Mouse (Mus musculus) telencephalon, adult 2 months (tissue): ENCODE results near the gene Emc3.

Source experiments
- DNase-seq: peaks from one replicate; pipeline ENCODE4 v3.0.0-alpha.2; 2011; ENCODE audit warnings: low read depth, low spot score

Emc3 gene

DNA sequence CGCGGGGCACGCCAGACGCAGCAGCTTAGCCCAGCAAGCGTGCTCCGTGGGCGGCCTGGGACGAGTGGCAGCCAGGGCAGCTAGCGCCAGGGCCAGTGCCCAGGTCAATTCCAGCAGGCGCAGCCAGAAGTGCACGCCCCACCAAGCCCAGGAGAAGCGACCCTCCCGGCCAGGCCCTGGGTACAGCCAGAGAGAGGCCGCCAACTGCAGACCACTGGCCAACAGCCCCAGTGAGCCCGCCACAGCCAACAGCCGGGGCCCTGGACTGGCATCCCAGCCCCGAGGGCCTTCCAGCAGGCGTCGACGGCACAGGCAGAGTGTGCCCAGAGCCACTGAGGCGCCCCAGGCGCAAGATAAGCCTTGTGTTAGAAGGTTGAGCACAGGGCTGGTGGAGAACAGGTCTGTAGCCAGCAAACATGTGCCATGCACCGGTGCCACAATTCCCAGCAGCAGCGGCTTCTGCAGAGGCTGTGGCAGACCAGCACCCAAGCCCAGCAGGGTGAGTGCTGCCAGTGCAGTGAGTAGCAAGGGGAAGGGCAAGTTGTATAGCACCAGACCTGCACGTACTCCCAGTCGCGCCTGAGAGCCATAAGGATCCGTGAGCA, 36.3 kb downstream of the Emc3 start:
- DNase-seq = no peak

DNA sequence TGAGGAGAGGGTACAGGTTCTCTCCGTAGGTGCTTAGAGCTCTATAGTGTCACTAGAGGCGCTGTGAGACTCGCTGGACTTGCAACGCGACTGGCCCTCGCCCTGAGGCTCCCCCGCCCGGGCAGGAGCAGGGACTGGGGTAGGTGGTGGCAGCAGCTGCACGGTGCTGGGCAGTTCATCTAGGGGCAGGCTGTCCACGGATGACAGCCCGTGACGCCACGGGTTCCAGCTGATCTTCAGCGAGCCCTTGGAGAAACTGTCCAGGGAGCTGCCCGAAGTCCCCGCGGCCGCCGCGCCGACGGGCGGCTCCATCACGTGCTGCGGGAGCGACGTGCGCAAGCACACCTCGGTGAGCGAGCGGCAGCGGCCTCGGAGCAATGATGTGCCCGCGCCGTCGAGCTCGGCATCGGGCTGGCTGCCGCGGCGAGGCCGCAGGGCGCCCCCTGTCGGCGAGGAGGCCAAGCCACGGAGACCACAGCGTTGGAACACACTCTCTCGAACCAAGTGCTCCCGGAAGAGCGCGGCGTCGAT, 37.1 kb downstream of the Emc3 start:
- DNase-seq = no peak

DNA sequence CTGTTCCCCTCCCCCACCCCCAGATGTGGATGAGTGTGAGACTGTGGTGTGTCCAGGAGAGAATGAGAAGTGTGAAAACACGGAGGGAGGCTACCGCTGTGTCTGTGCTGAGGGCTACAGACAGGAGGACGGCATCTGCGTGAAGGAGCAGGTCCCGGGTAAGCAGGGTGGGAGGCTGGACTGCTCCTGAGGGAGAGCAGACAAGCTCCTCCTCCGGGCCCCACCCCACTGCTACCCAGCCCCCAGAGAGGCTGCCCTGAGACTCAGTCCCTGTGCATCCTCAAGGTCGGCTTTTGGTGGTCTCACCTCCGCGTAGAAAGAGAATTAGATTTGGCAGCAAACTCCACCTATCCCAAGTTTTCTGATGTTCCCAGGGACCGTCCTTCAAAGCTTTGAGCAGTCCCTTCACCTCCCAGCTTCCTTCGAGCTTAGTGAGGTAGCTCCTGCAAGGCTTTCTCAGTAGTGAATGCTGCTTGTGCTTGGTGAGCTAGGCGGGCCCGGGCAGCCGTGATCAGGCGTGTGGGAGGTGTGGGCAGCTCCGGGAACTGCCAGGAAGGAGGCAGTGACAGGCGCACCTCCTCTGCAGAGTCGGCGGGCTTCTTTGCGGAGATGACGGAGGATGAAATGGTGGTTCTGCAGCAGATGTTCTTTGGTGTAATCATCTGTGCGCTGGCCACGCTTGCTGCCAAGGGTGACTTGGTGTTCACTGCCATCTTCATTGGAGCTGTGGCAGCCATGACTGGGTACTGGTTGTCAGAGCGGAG, 39.2 kb downstream of the Emc3 start:
- no peak for DNase-seq

DNA sequence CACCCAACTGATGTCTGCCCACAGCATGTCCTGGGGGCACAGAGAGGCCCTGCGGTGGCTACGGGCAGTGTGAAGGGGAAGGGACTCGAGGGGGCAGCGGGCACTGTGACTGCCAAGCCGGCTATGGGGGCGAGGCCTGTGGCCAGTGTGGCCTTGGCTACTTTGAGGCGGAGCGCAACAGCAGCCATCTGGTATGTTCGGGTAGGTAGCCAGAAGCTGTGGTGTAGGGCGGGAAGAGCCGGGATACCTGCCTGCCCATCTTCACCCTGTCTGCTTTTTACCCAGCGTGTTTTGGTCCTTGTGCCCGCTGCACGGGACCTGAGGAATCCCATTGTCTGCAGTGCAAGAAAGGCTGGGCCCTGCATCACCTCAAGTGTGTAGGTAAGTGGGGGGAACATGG, 42.0 kb downstream of the Emc3 start:
- no peak for DNase-seq

DNA sequence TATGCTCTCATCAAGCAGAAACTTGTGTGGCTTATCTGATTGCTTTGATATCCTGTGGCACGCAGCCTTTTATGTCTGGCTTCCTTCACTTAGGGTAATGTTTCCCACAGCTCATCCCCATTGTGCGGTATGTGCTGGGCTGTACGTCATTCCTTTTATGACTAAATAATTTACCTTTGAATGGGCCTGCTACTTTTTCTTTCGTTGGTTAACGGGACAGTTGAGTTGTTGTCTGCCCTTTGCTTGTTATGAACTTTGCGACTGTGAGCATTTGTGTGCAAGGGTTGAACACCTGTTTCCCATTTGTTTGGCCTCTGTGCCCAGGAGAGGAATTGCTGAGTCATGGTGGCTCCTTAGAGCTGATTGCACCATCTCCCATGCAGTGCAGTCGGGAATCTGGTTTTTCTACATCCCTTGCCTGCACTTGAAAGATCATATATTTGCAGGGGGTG, 44.3 kb downstream of the Emc3 start:
- no peak for DNase-seq

DNA sequence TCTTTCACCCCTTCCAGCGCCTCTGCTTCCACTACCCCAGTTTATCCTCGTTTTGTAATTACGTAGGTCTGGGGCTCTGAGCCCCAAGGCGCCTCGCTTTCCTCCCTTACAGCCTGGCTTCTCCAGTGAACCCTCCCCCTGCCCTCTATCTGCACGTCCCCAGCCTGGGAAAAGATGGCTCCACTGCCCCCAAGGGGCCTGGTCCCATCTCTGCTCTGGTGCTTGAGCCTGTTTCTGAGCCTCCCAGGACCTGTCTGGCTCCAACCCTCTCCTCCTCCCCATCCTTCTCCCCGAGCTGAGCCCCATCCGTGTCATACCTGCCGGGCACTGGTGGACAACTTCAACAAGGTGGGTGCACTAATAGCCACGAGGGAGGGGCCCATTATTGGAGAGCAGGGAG, 47.7 kb downstream of the Emc3 start:
- DNase-seq = no peak

DNA sequence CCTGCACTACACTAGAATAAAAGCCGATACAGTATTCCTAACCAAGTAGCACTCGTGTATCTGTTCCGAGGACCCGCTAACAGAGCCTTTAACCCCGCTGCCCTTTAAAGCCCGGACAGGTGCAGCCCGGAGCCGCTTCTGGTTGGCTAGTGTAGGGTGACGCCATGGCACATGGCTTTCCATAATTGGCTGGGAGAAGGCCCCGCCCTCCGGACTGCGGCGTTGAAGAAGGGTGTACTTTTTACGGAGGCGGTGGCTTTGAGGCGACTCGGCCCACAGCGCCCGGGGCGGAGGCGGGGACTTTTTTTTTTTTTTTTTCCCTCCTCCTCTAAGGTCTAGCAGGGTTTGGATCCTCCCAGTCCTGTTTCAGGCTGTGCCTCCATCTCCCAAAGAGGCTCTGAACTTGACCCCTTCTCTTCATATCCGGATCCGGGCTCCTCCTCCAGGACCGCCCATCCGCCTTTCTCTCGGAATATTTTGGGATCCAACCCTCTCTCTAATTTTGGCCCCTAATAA, 48.3 kb downstream of the Emc3 start, which contains the start of gene Creld1:
Creld1 (plus strand) TSS at position 198 of the 516 bp plus-strand sequence.
- peak; percentile 97 for DNase-seq

DNA sequence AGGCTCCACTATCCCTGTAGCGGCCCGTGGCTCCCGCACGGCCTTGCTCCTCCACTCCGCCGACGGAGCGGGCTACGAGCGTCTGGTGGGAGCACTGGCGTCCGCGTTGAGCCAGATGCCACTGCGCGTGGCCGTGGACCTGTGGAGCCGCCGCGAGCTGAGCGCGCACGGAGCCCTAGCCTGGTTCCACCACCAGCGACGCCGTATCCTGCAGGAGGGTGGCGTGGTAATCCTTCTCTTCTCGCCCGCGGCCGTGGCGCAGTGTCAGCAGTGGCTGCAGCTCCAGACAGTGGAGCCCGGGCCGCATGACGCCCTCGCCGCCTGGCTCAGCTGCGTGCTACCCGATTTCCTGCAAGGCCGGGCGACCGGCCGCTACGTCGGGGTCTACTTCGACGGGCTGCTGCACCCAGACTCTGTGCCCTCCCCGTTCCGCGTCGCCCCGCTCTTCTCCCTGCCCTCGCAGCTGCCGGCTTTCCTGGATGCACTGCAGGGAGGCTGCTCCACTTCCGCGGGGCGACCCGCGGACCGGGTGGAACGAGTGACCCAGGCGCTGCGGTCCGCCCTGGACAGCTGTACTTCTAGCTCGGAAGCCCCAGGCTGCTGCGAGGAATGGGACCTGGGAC, 48.9 kb downstream of the Emc3 start:
- no peak for DNase-seq

DNA sequence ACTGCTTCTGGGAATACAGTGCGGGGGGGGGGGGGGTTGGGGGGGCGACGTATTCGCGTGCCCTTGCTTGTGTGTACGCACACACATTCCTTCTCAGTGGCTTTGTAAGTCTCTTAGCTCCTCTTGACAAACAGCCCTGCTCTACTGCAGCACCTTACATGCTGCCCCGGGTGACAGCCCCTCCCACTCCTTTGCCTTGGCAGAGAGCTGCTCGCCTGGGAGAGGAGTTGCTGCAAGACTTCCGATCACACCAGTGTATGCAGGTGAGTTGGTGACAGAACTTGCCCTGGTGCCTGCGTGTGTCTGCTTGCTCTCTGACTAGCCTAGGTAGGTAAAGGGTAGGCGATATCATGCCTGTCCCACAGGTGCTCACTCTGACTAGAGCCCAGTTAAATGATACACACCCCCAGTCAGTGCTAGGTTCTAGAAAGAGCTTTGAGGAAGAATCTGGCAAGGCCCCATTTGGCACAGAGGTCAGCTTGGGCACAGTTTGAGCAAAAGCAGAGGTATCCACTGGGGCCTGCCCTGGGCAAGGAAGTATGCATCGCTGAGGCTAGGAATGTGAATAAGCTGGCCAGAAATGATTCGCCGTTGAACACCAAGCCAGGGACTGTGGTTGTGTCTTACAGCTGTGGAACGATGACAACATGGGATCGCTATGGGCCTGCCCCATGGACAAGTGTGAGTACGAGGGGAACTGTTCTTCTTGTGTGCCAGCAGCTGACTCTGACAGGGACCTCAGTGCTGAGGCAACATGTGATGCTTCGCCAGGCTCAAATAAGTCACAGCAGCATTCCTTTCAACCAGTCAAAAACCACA, 50.7 kb downstream of the Emc3 start:
- no peak for DNase-seq

DNA sequence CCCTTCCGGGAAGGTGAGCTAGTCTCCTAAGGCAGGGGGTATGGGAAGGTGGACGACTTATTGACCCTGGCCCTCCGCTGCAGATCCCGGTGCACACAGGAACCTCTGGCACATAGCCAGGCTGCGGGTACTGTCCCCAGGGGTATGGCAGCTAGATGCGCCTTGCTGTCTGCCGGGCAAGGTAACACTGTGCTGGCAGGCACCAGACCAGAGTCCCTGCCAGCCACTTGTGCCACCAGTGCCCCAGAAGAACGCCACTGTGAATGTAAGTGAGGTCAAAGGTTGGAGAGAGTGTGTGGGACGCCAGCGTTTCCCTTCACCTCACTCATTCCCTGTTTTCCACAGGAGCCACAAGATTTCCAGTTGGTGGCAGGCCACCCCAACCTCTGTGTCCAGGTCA, 52.5 kb downstream of the Emc3 start:
- no peak for DNase-seq

DNA sequence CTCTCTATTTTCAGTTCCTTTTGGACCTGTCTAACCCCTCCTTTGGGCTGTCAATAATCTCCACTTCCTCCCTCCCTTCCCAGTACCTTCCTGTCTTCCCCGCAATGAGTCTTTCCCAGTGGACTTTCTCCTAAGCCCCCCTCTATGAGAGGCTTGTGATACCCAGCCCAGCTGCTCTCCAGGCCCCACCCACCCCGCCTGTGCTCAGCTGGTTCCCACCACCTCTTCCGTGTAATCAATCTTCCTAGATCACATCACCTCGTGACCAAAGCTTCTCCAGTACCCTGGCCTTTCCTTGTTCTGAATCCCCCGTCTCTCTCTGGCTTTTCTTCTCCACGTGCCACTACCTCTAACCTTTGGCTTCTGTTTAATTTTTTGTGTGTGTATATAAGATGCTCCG, 54.1 kb downstream of the Emc3 start:
- DNase-seq = no peak

DNA sequence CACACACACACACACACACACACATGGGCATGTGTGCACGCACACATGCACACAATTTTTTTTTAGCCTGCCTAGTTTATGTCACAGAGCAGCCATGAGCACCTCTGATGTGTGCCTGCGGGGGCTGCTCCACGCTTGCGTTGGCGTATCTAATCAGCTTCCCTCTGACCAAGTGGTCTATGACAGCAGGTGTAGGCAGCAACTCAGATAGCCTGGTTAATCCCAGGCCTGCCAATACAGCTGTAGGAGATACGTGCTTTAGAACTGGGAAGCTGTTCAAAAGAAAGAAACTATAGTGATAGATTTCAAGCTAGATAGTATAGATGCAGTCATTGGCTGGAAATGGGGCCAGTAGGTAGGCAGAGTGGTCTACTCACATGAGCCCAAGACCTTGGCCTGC, 57.7 kb downstream of the Emc3 start:
- DNase-seq = no peak

DNA sequence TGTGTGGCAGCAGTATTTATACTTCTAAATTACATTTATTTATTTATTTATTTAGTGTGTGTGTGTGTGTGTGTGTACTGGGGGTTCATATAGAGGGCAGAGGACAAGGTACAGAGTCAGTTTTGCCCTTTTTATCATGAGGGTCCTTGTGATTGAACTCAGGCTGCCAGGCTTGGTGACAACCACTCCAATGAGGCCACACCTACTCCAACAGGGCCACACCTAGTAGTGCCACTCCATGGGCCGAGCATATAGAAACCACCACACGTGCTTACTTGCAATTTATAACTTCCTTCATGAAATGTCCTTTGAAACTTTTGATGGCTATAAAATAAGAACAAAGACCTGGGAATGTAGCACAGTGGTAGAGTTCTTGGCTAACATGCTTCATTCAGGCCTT, 58.2 kb downstream of the Emc3 start:
- no peak for DNase-seq

DNA sequence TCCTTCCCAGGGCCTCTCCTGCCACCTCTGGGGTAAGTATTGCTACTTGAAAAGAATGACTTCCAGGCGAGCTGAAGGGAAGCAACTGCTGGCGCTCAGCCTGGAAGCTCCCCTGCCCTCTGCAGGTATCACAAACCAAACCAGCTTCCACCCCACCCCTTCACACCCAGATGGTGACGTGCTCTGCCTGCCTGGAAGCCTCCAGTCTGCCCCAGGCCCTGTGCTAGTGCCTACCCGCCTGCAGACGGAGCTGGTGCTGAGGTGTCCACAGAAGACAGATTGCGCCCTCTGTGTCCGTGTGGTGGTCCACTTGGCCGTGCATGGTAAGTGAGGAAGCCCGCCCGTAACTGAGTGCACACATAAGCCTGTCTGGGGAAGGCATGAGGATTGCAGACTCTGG, 59.4 kb downstream of the Emc3 start:
- DNase-seq = no peak

DNA sequence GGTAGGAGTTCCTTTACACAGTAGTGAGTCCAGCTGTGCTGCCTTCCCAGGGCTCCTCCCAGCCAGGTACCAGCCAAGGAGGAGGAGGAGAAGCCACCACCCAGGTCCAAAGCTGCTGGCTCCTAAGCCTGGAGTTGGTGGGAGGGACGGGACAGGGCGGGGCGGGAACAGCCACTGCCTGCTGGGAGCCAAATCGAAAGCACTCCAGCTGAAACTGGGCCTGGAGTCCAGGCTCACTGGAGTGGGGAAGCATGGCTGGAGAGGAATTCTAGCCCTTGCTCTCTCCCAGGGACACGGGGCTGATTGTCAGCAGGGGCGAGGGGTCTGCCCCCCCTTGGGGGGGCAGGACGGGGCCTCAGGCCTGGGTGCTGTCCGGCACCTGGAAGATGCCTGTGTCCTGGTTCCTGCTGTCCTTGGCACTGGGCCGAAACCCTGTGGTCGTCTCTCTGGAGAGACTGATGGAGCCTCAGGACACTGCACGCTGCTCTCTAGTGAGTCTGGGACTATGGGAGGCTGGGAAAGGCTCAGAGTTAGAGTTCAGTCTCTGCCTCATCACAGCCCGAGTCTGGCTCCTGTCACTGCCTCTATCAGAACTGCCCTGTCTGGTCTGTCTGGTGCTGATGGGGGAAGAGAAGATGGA, 60.0 kb downstream of the Emc3 start, which contains the start of gene Il17rc:
Il17rc (plus strand) TSS at position 131 of the 640 bp plus-strand sequence.
- no peak for DNase-seq

DNA sequence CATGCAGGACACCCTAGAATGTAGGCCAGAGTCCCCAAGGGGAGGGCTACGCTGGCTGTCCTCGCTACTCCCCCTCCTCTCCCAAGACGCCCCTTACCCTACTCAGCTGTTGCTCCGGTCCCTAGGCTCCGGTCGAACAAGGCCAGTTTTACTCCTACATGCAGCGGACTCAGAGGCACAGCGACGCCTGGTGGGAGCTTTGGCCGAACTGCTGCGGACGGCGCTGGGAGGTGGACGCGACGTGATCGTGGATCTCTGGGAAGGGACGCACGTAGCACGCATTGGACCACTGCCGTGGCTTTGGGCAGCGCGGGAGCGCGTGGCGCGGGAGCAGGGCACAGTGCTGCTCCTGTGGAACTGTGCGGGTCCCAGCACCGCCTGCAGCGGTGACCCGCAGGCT, 62.0 kb downstream of the Emc3 start:
- DNase-seq = no peak

DNA sequence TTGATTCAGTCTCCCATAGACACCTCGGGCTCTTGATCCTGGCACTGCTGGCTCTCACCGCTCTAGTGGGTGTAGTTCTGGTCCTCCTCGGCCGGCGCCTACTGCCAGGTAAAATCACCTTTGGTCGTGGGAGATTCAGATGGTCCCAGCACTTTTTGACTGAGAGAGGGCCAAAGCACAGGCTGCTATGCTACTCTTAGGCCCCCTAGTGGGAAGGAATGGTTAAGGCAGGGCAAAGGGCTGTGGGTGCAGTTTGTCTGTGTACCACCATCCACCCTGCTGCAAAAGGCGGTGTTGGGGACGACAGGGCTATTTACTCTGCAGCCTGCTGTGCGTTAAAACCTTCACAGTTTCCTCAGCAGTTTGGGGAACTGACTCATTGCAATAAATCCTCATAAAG, 62.4 kb downstream of the Emc3 start:
- DNase-seq = no peak

DNA sequence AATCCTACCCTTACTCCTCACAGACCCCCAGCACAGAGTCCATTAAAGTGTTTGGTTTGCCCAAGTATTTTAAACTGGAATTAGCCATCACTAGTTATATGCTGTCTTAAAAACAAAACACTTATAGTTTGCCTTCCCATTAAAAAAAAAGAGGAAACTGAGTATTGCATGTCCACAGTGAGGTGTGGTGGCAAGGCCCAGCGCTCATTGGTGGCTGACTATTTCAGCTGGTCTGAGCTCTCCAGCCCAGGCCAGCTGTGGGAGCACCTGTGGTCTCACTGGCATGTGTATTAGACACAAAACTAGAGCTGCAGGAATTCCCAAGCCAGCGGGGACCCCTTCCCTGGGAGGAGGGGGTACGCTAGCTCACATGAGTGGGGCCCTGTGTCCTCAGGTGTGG, 62.9 kb downstream of the Emc3 start:
- no peak for DNase-seq

DNA sequence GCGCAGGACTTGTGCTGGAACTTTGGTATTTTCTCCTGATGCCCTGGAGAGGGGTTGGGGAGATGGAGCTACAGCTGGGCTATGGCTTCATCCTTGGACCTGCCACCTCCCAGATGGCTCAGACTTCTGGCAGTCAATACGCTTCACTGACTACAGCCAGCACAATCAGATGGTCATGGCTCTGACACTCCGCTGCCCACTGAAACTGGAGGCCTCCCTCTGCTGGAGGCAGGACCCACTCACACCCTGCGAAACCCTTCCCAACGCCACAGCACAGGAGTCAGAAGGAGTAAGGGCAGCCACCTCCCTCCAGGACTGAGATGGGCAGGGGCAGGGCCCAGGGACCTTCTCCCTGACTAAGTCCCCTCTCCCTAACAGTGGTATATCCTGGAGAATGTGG, 65.8 kb downstream of the Emc3 start:
- DNase-seq = no peak
